Mouse (Mus musculus): ENCODE measurements around the gene Arid1b.
A peak's percentile ranks its signal among the peaks of the same experiment; 100 is the strongest.

Gene Arid1b

DNA sequence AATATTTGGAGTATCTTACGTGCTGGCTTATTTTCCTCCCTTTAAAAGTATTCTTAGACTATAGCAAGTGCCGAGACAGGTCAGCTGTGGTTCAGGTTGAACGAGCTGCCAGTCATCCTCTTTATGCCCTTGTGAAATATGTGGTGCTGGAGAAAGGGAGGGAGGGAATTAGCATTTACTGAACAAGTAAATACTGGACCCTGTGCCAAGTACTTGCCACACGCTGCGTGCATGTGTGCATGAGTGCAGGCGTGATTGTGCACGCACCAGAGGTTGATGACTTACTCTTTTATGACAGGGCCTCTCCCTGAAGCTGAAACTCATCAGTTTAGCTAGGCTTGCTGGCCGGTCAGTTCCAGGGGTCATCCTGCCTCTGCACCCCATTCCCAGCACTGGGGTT, 226.9 kb downstream of the Arid1b start:
- DNase-seq, result peak; percentile 75

GRCm38 (mm10) chr17:5221558-5221957, 227.4 kb downstream of the Arid1b start:
- no peak for DNase-seq

DNA sequence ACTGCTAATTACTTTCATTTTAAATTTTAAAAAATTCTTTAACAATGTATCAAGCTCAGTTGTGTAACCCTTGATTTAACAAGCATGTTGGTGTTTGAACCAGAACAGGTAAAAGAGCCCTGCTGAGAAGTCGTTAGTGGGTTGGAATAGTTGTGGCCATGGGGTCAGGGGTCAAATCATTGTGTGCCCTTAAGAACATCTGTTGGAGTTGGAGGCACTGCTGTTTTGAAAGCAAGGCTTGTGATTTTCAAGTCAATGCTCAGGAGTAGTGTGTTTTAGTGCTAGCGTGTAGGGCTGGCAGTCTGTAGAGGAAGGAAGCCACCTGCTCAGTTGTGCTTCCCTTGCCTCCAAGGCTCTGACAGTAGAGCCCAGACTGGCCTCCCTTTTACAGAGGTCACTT, 228.7 kb downstream of the Arid1b start:
- no peak for DNase-seq

- no peak for DNase-seq
Measured at GRCm38 (mm10) chr17:5224932-5225331, 230.8 kb downstream of the Arid1b start.

DNA sequence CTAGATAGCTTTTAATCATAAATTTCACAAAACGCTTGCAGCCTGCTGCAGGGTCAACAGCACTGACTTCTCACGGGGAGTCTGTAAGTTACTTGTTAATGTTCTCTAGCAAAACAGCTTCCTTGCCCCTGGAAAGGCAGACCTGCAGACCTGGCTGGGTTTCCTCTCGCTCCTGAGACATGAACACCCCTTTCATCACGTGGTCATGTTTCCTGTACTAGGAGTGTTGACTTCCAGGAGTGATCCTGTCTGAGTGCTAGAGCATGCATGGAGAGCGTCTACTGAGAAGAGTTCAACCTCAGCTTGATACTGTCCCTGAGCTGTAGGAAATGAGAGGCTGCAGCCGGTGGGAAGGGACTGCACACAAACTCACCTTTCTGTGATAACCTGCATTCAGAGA, 233.0 kb downstream of the Arid1b start:
- peak; percentile 62 for DNase-seq

DNA sequence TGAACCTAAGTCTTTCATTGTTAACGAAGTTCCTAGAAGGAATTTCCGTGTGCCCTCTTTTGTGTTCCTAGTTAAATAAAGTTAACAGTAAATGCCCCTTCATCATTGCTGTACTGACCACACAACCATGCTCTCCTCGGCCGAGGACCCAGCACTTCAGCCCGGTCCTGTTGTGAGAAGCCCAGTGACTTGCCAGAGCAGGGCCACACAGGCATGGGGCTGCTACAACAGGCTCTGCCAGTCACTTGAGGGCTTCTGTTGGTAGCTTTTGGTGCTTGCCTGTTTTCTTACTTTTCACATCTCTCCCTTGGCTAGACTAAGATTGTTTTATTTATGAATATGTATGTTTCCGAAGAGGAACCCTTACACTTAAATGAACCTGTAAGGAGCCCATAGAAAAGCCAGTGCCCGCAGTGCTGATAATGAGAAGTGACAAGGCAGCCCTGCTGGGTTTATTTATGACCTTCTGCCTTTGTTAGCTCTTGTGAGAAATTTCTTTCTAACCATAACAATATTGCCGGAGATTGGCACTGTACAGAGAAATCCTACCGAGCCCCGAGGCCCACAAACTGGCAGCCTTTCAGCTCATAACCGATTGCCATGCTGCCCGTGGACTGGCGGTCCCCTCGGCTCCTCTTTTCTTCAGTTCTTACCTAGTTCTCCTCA, 234.0 kb downstream of the Arid1b start:
- no peak for DNase-seq

GRCm38 (mm10) chr17:5228616-5229250, 234.6 kb downstream of the Arid1b start:
- DNase-seq, result no peak

DNA sequence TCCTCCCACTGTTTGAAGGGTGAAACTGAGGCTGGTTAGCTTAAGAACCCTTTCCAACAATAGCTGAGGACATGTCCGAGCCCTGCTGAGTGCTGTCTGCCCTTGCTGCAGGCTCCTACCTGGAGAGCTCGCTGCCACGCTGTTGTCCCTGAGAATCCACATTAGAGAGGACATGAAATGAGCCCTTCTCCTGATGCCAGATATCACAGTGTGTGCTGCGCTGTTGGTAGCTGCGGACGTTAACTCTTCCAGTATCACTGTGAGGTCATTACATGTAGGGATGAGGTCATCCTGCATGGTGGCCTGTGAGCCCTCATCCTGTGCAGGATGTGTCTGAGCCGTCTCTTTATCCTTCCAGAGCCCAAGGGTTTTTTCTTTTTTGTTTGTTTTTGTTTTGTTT, 235.9 kb downstream of the Arid1b start:
- no peak for DNase-seq

DNA sequence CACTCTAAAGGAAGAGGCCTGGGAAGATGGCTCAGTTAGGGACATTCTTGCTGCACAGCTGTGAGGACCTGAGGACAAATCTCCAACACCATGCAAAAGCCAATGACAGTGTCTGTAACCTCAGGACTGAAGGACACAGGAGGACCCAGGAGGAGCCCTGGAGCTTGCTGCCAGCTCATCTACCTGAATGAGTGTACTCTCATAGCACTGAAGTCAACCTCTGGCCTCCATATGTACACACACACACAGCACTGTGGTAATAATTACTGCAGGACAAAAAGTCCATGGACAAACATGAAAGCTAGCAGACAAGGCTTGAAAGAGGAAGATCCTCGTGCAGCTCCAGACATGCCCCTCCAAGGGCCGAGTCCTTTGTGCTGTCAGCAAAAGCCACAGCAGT, 238.0 kb downstream of the Arid1b start:
- DNase-seq, result no peak

GRCm38 (mm10) chr17:5233991-5234390, 239.9 kb downstream of the Arid1b start:
- DNase-seq, result no peak

DNA sequence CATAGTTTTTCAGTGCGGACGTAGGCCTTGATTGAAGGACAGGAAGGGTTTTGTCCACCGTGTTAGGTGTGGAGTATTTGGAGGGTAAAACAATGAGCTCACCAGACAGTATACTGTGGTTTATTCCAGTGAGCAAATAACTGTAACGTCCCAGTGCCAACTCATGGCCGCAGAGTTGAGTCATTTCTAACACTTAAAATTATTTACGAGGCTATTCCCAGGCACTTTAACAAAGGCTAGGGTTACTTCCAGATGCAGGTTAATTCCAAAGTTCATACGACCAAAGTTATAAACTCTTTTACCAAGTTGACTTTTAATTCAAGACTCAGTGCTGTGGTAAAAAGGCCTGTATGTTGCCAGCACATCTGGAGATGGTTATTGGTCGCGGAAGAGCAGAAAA, 240.9 kb downstream of the Arid1b start:
- no peak for DNase-seq

- no peak for DNase-seq
Measured at GRCm38 (mm10) chr17:5237765-5238164, 243.6 kb downstream of the Arid1b start.

DNA sequence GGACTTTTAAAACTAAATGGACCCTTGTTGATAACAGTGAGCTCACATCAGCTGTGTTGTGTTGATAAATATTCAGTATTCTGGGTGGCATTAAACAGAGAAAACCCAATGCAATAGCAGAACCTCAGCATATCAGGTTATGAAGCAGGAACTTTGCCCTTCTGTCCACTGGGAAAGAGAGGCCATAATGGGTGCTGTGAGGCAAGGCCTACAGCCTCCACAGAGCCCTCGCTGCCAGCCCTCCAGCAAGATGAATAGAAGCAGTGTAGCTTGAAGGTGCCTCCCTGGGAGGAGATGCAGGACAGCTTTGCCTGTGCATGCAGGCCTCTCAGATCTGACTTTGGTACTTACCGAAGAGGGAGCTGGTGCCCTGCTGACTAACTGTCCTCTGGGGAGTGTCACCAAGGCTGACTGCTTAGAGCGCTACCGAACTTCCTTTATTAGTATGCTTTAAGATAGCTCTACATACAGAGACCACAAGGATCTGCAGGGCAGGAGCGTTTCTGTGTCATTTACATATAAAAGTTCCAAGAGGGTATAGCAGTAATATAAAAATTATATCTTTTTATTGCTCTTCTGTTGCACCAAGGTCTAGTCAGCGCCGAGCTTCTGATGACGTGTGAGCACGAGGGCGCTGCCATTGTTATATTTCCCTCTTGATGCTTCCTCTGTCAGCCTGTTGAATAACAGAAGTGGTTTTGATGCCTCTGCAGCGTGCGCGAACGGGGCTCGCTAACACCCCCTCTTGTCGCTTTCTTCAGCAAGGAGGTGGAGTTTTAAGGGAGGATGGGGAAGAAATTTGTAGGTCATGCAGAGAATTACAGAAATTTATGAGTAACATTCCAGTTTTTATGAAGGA, 244.5 kb downstream of the Arid1b start:
- no peak for DNase-seq

DNA sequence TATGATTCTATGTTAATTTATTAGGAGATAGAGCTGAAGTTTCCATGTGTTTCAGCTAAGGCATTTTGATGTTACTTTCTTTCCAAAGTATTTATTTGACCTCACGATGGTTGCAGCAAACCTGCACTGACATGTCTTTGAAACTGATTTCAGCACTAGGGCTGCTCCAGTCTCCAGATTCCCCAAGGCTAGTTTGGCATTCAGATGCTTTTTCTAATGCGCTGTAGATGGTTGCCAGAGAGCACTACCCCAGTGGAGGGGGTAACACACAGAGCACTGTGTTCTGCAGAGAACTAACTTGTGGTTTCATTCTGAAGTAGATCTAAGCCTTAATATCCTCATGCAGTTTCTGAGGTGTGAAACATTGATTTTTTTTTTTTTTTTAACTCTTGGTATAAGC, 250.4 kb downstream of the Arid1b start:
- DNase-seq, result no peak

- DNase-seq, result peak; percentile 53
Measured at GRCm38 (mm10) chr17:5246688-5247087, 252.6 kb downstream of the Arid1b start.

DNA sequence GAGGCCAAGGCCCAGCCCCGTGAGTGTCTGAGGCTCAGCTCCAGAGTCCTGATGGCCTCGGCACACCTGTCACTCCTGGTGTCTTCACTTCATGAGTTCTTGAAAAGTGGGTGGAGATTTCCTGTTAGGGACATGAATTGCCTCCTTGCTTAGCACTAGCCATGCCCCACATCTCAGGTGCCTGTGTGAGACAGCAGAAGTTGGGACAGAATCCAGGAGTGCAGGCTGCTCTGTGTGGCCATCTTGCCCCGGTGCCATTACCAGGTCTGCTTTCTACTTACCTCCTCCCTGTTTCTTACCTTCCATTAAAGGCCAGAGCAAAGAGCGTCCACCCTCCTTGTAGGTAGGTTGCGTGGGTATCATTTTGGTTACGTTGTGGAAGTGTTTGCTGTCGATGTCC, 253.1 kb downstream of the Arid1b start:
- DNase-seq, result no peak

DNA sequence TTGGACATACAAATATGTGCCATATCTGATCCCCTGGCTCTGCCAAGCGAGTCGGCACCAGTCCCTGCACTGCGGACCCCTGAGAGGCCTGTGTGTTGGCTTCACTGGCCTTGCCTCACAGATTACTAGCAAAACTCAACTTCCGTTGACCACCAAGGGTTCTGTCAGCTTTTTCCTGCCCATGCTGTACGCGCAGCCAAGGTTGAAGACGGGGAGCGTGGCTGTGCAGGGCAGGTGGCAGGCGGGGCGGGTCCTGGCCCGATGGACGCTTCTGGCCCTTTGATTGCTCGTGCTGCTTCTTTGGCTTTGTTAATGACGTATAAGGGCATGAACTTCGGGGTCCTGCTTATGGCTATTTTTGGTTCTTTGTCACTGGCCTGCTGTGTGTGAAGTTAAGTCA, 253.6 kb downstream of the Arid1b start:
- DNase-seq, result no peak

GRCm38 (mm10) chr17:5248957-5249656, 255.0 kb downstream of the Arid1b start:
- peak; percentile 36 for DNase-seq

DNA sequence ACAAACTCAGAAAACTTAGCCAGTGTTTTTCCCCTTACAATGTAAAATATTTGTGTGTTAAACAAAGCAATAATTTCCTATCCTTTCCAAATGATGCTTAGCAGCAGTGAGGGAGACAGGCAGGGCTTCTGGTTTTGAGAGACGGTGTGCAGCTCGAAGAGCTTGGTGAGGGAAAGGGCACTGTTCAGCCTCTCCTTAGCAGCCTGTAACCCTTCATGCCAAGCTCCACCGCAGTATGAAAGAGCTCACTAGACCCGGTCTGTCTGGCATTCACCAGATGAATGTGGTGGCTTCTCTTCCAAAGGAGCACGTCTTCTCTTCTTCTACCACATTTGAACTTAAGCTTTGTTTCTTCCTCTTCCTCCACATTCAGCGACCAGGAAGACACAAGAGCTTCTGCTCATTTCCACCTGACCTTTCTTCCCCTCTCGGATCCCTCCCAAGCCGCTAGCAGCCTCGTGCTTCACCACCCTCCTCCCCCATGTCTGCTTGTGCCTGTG, 255.6 kb downstream of the Arid1b start:
- no peak for DNase-seq

- DNase-seq, result peak; percentile 59
Measured at GRCm38 (mm10) chr17:5252436-5252835, 258.3 kb downstream of the Arid1b start.

DNA sequence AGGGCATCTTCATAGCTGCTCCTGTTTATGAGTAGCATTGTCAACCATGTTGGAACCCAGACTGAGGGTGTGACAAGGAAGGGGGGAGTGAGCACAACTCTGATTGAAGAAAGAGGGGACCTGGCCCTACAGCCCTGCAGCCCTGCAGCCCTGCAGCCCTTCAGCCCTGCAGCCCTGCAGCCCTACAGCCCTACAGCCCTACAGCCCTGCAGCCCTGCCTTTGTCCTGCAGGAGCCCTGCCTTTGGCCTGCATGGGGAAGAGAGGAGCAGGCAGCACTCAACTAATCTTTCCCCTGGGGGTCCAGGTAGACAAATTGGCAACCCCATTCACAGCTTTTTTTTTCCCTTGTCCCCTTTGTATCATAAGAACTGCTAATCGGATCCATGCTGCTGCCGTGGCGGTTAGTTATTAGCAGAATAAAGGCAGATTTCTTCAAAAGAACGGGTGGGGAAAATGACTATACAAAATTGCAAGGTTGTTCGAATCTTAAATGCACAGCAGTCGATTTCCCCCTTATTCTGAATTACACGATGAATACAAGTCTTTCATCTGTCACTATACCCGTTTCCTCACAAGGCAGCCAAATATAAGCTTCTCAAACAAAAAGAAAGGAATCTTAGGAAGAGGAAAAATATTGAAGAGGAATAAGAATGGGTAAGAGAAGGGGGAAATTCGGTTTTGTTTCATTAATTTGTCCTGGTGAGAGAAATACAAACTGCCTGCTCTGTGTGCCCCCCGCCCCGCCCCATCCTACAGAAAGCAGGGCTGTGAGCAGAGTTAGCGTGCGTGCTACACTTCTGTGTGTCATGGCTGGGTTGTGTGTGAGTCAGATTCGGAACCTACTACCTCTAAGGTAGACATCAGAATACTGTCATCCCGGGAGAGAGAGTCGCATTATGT, 260.8 kb downstream of the Arid1b start:
- no peak for DNase-seq

GRCm38 (mm10) chr17:5255618-5255933, 261.4 kb downstream of the Arid1b start:
- no peak for DNase-seq
